Mouse (Mus musculus) limb, embryonic 10.5 days (tissue): ENCODE data around the gene Aspn. TPM values are rescaled to one million over a fixed set of nuclear protein-coding genes. Genes with fewer than 3 reads are reported as not detected.

Experiments
- DNase-seq: peaks from one replicate; pipeline ENCODE4 v3.0.0-alpha.2; 2017; ENCODE audit warnings: low spot score
- H3K27ac ChIP-seq: fragments of 300-500 bp; sonication (generic); 2 replicates; pipeline ENCODE4 v1.5.1; 2016; ENCODE audit warnings: mild to moderate bottlenecking
- H3K27me3 ChIP-seq: fragments of 300-500 bp; sonication (generic); 2 replicates; pipeline ENCODE4 v1.6.1; 2016; ENCODE audit warnings: low read depth, mild to moderate bottlenecking; ENCODE audit not compliant: poor library complexity, severe bottlenecking
- H3K36me3 ChIP-seq: fragments of 300-500 bp; sonication (generic); 2 replicates; pipeline ENCODE4 v1.6.1; 2016; ENCODE audit warnings: mild to moderate bottlenecking, moderate library complexity
- H3K4me1 ChIP-seq: fragments of 300-500 bp; sonication (generic); 2 replicates; pipeline ENCODE4 v1.6.1; 2016
- H3K4me3 ChIP-seq: fragments of 300-500 bp; sonication (generic); 2 replicates; pipeline ENCODE4 v1.5.1; 2016; ENCODE audit warnings: mild to moderate bottlenecking, moderate library complexity
- H3K9me3 ChIP-seq: fragments of 300-500 bp; sonication (generic); replicated peaks from 2 replicates; pipeline ENCODE4 v1.6.1; 2016; ENCODE audit warnings: mild to moderate bottlenecking
- WGBS: fragments of 180-500 bp; shearing (Covaris S2); methylation state at CpG from one replicate; pipeline ENCODE4 v1.1.7; 2016; 5-methylcytosine and 5-hydroxymethylcytosine counted together
- polyA plus RNA-seq: library from polyadenylated mRNA; unstranded; fragments of >200 nt; fragmentation: Nextera tagmentation; extraction: Ambion mirVana; gene quantifications from 2 replicates; pipeline ENCODE4 v1.2.1, GENCODE M21; 2016

Aspn gene
- polyA plus RNA-seq, 1 experiment from 2014 or later: 0.18 TPM

DNA sequence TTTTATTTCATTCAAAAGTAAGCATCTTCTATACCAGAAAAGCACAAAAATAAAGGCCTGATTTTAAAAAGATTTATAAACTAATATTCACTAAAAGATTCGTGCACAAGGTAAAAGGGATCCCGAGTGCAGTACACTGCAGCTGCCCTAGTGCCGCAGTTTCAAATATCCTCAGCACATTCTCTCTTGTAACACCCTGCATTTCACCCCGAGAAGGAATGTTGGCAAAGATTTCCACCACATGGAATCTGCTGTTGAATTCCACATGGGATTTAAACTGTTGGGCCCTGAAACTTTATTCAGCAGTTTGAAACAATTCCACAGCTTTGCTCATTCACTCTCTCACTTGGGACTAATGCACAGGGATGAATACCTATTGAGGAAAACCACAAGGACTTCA, 63.5 kb downstream of the Aspn start, which contains the start of gene Ogn:
Gene Ogn (plus strand): TSS at position 333 of the 400 bp plus-strand sequence.
- no peak for DNase-seq
- H3K36me3 ChIP-seq: no peaks in the 10 kb centered on the region
- H3K9me3 ChIP-seq: no peaks in the 10 kb centered on the region
- H3K27ac ChIP-seq: no peak within 1 kb of the TSS
- H3K4me1 ChIP-seq: no peaks in the 10 kb centered on the region
- H3K4me3 ChIP-seq: no peak within 1 kb of the TSS
- H3K27me3 ChIP-seq: no peaks in the 10 kb centered on the region
- 93% methylated on average over 4 of the region's 4 CpGs for WGBS

DNA sequence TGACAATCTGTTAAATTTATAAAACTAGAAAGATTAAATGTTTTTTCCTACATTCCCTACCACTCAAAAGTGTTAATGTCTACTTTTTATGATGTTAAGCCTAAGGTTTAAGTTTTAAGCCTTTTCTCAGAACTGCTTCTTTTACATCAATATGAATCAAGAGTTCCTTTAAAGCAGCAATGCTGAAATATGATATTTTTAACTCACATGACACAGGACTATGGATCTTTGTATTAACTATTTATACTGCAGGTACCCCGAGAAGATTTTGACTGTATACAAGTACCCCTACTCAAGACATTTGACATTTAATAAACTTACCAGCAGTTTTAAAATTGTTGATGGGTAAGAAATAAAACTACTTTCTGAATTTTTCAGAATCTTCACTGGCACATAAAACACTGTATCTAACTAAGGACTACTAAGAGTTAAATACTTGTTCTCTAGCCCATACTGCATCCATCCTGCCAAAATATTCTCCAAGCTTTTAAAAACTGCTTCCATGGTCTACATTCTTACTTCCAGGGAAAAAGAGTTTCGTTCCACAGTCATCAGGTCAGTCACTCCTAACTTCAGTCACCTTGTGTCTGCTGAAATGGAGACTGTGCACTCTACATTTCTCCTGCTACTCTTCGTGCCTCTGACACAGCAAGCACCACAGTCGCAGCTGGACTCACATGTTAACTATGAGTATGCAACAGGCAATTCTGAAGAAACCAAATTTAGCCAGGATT, 64.5 kb downstream of the Aspn start:
- H3K9me3 ChIP-seq: no peaks in the 10 kb centered on the region
- no peaks in the 10 kb centered on the region for H3K36me3 ChIP-seq
- H3K27ac ChIP-seq: no peak overlapping the region
- no peak overlapping the region for H3K4me3 ChIP-seq
- no peaks in the 10 kb centered on the region for H3K4me1 ChIP-seq
- no peak for DNase-seq
- WGBS: 88% methylated on average over 4 of the region's 4 CpGs
- H3K27me3 ChIP-seq: no peaks in the 10 kb centered on the region

DNA sequence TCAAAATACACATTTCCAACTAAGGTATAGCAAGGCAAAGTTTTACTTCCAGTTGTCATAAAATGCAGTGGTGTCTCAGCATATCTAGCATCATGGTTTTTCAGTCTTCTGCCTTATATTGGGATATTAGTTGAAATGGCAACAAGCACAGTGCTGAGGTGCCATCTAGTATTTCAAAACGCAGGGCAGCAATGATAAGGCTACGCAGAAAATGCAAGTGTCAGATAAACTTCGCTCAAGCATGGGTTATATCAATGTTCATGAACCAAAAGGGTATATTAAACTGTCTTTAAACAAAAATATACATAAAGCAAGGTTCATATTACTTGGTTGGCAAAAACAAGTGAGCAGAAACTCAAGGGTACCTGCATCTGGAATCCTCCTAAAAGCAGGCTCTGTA, 72.8 kb downstream of the Aspn start:
- no peak overlapping the region for H3K4me3 ChIP-seq
- no peaks in the 10 kb centered on the region for H3K9me3 ChIP-seq
- no peaks in the 10 kb centered on the region for H3K27me3 ChIP-seq
- WGBS: 91% methylated on average over 3 of the region's 3 CpGs
- no peak for DNase-seq
- H3K36me3 ChIP-seq: no peaks in the 10 kb centered on the region
- H3K27ac ChIP-seq: no peak overlapping the region
- H3K4me1 ChIP-seq: no peaks in the 10 kb centered on the region

Other genes starting within 250 kb of the Aspn start
- 0.62 and 0.83 TPM in 2 replicates for gene Fgd3, start 224.1 kb upstream of the Aspn start, polyA plus RNA-seq
- gene Bicd2, start 202.9 kb upstream of the Aspn start, polyA plus RNA-seq: 27.0 and 31.2 TPM in 2 replicates
- 17.3 and 21.0 TPM in 2 replicates for gene Ippk, start 123.2 kb upstream of the Aspn start, polyA plus RNA-seq
- gene Tes3-ps, start 51.1 kb upstream of the Aspn start, polyA plus RNA-seq: 1.0 and 1.5 TPM in 2 replicates
- 0.21 and 0.45 TPM in 2 replicates for gene Ecm2, start 39.6 kb upstream of the Aspn start, polyA plus RNA-seq
- gene Omd, start 38.0 kb downstream of the Aspn start, polyA plus RNA-seq: 1.1 and 1.3 TPM in 2 replicates
- gene Ogn, start 63.6 kb downstream of the Aspn start, polyA plus RNA-seq: 1.3 and 1.7 TPM in 2 replicates
- 34.0 and 37.7 TPM in 2 replicates for gene Cenpp, start 108.3 kb downstream of the Aspn start, polyA plus RNA-seq
- gene Nol8, start 108.6 kb downstream of the Aspn start, polyA plus RNA-seq: 19.4 and 20.7 TPM in 2 replicates
- gene Iars, start 137.7 kb downstream of the Aspn start, polyA plus RNA-seq: 106 and 117 TPM in 2 replicates